Mouse (Mus musculus): Measurements from ENCODE around the gene Esam.

Gene Esam

DNA sequence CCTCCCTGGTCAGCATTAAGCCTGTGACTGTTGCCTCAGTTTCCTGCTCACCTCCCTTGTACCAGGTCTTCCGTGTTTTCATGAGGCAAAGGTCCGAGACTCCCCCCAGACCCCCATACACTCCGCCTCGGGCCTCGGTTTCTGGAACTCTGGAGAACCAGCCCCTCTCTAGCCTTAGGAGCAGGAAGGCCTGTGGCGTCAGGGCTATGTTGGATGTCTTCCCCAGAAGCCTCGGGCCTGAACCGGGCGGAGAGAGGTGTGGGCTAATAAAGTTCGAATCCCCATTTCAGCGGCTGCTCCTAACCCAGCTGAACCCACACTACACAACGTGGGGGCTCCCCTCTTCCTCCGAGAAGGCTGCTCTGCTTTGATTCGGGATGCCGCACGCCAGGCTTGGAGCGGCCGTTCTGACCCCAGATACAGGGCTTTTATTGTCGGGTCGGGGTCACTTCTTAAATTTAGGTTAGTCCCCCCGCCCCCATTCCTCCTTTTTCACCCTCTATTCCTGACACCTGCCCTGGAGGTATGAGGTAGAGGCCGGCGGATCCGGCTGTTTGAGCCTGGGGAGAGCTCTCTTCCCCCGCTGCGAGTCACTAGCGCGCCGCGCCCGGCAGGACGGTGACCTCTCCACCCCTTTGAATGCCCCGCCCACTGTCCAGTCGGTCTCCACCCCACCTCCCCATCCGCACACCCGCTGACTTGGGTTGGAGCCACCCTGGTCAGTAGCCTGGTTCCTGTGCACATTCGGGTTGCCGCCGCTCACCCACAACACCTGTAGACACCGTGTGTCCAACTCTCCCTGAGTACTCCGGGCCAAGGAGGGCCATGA, at the start of gene Esam:
Esam (plus strand) TSS at position 683 of the 829 bp plus-strand sequence.
- peak; percentile 81 to 82 for DNase-seq

DNA sequence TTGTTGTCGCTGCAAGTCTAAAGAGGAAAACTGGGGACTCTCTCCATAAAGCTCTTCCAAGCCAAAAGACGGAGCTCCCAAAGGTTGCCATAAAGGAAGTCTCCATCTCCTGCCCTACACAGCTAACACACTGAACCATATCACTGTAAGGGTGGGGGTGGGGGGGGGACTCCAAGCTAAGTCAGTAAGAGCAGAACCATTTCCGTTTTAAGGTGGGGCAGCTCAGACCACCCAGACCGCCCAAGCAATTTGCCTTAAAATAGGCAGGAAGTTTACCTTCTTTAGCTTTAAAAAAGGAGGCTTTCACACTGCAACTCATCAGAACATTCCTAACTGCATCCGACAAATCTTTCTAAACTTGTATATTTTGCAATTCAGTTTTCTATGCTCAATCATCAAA, 42.7 kb upstream of the Esam start:
- DNase-seq: no peak

DNA sequence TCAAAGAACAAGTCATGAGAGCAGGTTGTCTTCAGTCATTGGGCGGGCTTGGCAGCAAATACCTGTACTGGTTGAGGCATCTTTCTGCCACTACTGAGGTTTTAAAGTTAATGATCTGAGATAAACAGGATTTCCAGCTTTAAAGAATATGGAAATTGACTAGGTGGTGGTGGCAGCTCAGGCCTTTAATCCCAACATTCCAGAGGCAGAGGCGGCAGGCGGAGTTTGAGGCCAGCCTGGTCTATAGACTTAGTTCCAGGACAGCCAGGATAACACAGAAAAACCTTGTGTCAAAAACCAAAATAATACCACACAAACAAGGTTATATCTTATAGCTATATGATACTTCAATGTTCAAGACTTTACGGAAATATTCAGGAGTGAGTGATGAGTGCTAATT, 39.8 kb upstream of the Esam start:
- no peak for DNase-seq

DNA sequence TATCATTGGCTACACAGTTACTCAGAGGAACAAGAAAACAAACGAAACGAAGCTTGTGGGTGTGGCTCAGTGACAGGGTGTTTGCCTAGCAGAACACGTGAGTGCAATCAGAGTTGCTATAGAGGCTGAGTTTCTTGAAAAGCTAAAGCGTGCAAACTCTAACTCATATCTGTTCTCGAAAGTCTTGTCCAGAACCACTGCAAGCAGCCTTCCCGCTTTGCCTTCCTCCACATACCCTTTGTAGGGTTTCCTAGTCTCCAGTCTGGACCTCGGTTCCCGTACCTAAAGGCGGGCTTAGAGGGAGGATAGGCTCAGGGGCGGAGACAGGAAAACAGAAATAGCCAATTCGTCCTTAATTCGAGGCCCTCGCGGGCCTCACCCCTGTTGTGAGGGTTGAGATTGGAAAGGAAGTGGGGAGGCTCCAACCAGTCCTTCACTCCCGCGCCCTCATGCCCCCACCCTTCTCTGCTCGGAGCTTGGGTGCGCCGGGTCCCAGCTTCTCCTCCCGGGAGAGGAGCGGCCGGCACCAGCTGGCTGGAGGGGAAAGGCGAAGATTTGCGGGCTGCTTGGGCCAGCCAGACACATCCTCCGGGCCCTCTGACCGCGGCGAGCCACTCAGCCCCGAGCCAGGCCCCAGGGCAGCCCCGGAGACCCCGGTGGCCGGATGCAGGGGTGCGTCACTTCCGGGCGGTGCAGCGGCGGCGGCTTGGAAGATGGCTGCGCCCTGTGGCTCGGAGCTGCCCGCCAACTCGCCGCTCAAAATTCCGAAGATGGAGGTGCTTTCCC, 39.1 kb upstream of the Esam start, which contains the start of gene Msantd2:
Msantd2 (plus strand) TSS at position 709 of the 786 bp plus-strand sequence.
- peak; percentile 82 to 88 for DNase-seq

DNA sequence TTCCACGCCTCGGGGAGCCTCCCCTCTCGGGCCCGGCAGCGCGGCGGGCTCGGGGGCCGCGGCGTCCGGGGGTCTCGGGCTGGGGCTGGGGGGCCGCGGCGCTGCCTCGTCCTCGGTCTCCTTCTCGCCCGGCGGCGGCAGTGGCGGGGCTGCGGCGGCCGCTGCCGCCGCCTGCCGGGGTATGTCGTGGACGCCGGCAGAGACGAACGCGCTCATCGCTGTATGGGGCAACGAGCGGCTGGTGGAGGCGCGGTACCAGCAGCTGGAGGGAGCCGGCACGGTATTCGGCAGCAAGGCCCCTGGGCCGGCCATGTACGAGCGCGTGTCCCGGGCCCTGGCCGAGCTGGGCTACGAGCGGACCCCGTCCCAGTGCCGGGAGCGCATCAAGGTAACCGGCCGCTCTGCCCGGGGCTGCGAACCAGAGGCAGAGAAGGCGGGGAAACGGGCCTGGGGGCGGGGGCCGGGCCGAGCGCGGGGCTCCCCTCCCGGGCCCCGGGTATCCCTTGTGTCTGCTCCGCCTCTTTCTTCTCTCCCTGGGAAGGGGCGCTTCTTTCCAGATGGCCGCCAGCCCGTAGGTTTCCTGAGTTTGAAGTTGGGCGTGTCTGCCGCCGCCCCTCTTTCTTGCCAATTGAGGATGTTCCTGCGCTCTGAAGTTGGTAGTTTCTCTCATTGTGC, 38.3 kb upstream of the Esam start:
- peak in 1 of 2 experiments; percentile 14 for DNase-seq

DNA sequence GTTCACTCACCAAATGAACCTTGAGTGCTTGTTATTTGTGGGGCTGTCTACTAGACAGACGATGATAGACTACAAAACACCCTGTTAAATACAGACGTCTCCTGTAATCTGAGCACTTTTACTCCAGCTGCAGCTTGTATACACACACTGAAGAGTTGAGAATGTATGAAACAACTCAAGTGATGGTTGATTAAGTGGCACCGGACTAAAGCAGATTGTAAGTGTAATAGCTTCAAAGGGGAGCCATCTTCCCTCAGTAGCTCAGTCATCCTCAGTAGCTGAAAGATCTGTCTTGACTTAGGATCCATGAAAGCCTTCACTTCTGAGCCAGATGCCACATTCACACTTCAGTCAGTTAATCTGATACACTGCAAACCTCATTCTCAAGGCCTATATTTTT, 32.1 kb upstream of the Esam start:
- DNase-seq: no peak

DNA sequence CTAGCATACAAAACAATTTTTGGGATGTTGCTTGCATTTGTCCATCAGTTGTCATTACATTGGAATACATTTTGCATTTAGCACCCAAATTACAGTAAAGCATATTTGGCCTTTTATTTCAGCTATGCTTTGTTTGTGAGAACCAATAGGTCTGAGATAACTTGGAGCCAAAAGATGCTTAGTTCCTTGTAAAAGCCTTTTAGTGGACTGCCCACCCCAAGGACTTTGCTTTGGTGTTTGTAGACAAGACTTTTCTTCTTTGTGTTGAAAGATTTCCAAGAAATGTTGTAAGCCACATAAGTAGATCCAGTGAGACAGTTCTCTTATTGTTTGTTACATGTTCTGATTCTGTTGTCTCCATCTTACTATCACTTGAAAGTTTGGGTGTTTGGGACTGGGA, 31.6 kb upstream of the Esam start:
- DNase-seq: no peak

DNA sequence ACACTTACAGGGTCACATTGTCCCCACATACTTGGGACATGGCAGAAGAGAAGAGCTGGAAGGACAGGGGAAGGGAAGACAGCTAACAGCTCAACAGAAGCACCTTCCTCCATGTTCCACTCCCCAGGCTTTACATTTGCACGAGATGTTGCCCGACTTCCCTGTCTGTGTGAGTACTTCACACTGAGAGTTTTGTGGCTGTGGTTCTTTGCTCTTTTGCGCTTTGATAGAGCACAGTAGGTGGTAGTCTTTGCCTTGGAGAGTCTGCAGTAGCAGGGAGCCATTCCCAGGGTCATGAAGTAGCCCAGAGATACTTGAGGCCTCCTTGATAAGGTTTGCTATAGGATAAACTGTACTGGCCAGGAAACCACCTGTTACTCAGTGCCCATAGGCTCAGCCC, 27.7 kb upstream of the Esam start:
- no peak for DNase-seq

DNA sequence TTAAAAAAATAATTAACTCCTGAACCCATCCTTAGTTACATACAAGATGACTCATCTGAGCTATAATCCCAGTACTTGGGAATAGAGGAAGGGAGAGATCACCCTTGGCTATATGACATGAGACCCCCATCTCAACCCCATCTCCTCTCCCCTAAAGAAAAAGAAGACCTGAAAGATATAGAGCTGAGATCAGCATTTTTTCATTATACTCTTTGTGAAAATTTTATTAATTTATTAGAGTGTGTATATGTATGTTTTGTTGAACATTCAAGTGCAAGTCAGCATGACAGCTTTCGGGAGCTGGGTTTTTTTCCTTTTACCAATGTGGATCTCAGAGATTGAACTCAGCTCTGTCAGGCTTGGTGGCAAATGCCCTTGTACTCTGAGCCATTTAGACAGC, 26.7 kb upstream of the Esam start:
- no peak for DNase-seq

DNA sequence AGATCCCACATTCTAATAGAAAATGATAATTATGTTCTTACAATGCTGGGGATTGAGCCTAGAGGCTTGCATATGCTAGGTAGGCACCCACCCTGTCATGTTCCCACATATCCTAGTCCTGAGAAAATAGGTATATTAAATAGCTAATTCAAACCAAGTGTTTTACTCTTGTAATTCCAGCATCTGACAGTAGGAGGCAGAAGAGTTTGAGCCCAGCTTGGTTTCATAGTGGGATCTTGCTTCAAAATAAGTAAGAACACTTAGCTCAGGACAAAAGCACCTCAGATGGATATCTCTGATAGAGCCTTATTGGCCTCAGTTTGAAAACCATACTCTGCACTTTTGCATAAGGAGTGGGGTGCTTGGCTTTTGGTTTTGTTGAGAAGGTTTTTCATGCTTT, 23.5 kb upstream of the Esam start:
- DNase-seq: no peak

DNA sequence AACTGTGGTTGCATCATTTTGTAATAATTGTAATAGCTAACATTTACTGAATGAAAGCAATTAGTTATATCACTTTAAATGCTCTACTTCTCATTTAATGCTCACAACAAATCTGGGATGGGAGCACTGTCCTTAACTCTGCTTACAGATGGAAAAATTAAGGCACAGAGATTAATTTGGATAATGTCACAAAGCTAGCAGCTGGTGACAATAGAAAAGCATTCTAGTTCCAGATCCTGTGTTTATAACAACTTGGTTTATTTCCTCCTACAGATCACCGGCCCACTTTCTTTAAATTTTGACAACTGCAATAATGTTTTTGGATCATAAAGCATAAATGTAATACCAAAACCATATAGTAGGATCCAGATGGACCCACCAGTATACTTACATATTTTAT, 21.9 kb upstream of the Esam start:
- DNase-seq: no peak

DNA sequence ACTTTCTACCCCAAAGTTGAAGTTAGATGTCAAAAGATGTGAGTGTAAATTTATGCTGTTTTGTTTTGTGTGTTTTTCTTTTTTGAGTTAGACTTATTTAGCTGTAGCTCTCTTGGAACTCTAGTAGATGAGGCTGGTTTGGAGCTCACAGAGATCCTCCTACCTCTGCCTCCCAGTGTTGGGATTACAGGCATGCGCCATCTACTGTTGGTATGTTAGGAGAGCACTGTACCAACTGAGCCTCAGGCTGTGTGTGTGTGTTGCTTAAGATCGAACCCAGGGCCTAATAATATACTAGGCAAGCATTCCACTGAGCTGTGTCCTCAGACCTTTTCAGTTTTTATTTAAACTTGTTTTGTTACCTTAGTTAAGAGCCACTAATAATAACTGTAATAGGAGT, 15.8 kb upstream of the Esam start:
- no peak for DNase-seq

DNA sequence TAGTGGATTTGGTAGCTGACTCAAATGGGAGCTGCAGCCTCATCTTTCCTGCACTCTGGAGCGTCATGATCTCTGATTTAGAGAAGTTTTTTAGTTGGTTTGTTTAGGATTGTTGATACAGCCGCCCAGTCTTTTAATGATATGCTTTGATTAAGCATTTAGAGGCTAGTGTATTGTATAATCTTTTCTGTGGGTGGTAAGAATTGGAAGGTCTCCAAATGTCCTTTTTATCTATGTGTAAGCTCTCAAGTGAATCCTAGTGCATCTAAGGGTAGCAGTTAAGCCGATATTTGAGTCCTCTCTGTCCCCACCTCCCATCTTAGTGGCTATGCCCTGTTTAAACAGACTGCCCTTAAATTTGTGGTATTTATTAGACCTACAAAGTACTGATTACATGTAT, 13.4 kb upstream of the Esam start:
- no peak for DNase-seq

DNA sequence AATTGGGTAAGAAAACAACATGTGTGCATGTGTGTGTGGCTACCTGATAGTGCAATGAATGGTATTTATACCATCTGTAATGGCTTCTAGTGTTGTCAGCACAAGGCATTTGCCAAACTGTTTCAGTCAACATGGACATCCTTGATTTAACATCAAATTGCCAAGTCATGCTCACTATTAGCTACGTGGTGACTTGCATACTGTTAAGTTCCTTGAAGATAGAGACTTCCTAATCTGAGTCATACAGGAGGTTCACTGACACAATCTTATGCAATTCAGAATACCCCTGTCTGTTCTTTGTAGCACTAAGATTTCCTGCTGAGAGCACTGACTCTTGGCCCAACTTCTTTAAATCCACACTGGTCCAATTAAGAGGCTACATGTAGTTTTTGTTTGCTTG, 10.4 kb upstream of the Esam start:
- no peak for DNase-seq

DNA sequence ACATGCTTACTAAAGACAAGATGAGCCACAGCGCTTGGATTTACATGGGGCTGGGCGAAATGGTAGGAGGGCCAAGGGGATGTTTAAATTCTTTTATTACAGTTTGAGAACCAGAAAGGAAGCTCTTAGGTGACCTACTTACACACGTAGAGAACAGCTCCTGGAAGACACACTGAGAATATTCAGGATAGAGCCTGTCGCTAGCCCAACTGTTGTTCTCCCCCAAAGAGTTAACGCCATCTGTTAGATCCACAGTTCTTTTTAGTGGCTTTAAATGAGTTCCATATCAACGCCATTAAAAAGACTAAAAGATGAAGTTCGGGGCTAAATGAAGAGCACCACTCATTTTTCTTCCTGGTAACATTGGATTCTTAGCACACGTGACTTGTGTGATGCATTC, 8.9 kb upstream of the Esam start:
- DNase-seq: no peak

DNA sequence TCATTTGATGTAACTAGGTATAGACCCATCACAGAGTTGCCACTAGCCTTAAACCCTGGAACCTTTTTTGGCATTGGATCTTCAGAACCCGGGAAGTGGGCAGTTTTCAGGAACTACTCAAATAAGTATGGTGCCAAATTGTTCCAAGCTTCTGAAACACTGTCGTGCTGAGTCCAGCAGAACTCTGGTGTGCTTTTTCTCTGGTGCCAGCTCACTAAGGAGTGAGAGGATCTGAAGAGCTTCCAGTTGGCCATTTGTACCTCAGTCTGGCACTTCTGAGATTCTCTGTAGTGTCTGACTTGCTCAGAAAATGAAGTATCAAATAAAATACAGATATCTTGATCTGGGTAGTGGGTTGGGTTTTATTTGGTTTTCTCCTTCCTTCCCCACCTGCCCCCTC, 7.9 kb upstream of the Esam start:
- DNase-seq: no peak

DNA sequence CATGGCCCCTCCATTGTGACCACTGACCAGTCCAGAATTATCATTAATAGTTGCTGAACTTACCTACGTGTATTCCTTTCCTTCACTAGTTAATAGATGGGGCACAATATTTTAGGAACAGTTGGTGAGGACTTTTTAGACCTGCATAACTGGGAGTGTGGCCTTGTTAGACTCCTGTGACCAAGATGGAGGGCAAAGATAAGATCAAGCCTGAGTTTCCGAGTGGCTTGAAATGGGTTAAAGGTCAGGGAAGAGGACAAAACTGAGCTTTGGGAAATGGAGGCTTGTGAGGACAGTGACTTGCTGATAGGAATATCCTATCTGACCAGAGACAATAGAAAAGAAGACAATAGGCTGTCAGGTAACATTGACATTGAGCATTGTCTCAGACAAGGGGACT, 2.4 kb upstream of the Esam start:
- DNase-seq: no peak

DNA sequence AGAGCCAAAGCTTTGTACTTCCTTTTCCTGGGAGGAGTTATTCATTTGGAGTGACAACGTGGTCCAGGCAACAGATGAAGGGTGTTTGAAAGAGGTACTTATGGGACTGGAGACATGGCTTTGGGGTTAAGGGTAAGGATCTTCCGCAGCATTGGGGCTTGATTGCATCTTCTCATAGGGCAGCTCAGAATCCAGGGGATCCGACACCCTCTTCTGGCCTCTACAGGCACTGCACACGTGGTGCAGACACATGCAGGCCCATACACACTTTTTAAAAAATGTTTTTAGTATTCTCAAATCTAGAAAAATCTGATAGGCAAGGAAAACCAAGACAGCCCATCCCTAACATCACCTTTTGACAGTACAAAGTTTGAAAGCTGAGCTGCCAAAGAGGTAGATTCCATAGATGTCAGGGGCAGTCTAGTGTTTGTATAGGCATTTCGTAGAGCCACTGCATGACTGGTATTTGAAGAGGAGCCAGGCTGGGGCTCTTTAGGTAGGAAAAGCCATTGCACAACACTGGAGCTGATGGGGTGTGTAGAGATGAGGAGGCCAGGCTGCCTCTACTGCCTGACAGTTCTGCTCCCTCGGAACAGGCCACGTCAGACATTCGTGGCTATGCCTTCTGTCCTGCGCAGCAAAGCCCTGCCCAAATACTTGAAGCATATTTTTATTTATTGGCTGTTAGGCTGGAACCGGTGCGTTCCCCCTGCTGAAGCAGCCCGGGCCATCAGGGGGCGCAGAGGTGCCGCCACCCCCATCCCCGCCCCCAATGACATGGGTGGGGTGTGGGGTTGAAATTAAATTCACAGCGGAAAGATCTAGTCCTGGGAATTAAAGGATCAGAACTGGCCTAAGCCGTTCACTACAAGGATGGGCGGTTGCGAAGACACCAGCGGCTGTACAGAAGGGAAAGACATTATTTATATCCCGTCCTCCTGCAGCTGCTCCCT, 1.2 kb upstream of the Esam start:
- DNase-seq: peak; percentile 13 to 21

DNA sequence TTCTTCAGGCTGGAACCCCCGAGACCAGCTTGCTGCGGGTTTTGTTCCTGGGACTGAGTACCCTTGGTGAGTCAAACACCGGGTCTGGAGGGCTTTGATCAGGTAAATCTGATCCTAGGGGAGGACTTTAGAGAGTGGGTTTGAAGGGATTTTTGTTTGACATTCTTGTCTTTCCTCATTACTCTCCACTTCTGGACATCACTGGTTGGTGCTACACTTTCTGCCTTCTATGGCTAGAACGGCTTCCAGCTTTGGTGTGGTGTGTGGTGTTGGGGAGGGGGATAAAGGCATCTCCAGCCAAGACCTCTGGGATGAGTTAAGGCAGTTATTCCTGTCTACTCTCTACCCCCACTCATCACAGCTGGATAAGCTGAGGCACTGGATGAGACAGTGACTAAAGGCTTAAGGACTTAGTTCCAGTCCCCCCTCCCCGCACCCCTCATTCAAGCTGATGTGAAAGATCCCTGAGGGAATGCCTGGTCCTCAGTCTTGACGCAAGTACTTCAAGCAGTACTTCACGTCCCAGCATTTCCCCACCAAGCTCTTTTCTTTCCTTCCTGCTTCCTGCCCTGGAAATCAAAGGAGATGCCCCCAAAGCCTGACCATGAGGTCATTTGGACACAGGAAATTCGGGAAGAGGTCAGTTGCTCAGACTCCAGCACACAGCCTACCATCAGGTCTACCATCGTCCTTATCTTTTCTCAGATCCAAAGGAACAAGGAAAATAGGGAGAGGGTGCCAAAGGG, 520 bp downstream of the Esam start:
- peak; percentile 30 to 39 for DNase-seq

DNA sequence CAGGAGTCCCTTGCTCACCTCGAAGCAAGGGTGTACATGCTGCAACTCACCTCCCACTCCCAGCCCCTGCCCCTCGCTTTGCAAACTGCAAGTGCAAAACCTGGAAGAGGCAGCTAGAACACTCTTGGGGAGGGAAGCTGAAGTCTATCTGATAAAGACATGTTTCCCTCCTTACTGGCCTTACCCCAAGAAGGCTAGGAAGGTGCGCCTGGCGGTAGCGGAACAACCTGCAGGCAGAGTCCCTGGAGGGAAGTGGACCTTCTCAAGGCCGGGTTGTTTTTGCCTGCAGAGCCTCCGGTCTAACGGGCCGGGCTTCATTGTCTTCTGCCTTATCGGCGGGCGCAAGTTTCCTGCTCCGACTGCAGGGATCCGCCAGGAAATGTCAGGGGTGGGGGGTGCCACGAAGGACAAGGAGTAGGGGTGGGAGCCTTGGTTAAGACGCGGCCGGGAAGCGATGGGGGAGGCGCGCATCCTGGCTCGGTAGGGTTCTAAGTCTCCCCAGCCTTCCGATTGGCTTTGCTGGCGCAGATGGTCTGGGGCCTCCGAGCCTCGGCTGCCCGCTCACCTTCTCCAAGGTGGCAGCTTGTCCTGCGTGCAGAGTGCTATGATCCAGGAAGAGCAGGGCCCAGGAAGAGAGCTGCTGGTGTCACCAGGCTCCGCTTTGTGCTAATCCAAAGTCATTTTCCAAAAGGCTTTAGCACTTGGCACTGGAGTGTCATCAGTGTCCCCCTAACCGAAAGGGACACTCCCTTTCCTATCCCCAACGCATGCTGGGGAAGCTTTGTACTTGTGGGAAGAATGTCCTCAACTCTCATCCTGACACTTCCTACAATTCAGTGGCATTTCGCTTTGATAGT, 2.4 kb downstream of the Esam start:
- DNase-seq: peak; percentile 73 to 80

Measured in kidney, adult 8-10 months (tissue).